Mouse (Mus musculus) subcutaneous adipose tissue, adult 2 months (tissue): ENCODE measurements around the gene Olfr734. TPM values are rescaled to one million over a fixed set of nuclear protein-coding genes. Genes with fewer than 3 reads are reported as not detected.

Experiments used
- polyA plus RNA-seq: library from polyadenylated mRNA; depleted of rRNA; stranded (reverse); fragments of >200 nt; gene quantifications from 2 replicates; pipeline ENCODE4 v1.2.3, GENCODE M21; 2012; ENCODE audit warnings: low replicate concordance; rRNA removed

The Olfr734 gene
- 0.11 TPM in 1 of 2 replicates, not detected in the other for polyA plus RNA-seq

DNA sequence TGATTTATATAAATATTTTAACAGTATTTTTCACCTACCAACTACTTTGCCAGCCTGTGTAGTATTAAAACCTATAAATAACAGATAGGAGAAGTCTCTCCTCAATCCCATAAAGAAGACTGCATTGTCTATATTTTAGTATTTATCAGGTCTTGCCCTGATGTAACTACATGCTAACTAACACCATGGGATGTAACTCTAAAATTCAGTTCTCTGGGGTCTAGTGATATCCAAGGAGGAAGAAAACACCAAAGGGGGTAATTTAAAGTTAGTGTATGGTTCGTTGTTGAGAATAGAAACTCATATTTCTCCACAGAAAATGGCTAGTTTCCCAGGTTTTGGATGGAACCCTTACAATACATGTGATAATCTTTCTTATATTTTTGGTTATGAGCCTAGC is at the start of gene Olfr734:
Olfr734 (minus strand) TSS at position 101 of the 400 bp plus-strand sequence.

DNA sequence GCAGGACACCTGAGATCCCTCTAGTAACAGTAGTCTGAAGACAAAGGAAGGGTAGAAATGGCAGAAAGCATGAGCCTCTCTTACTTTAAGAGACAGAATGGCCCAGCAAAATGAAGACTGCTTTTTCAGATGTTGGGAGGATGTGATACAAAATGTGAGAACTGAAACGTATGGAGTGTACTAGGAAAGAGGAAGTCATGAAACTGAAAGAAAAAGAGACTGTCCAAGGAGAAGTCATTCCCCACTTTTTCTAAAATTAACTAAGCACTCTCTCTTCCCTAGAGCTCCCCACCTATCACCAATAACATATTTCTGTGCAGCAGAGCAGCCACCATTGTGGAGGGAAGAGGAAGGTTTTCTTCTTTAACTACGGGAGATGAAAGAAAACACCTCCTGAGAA is 31.0 kb upstream of the Olfr734 start, which contains the start of gene Tlr11:
Tlr11 (plus strand) TSS at position 322 of the 400 bp plus-strand sequence.

DNA sequence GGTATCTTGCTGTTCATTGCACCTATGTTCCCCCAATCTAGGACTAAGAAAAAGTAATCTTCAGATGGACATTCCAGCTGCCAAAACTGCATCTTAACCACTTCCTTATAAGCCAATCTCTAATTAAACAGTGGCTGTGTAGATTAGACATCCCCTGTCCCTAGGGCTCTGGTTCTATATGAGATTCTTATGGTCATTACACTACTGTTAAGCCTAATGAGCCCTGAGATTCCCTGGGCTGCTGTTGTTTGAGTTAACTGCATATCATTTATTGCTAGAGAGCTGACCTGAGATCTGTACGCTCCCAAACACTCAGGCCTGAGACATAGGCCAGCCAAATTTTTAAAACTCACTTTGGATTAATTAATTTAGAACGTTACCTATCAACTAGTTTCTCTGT is 22.2 kb upstream of the Olfr734 start, which contains the start of gene Olfr735:
Olfr735 (minus strand) TSS at position 77 of the 400 bp plus-strand sequence.

DNA sequence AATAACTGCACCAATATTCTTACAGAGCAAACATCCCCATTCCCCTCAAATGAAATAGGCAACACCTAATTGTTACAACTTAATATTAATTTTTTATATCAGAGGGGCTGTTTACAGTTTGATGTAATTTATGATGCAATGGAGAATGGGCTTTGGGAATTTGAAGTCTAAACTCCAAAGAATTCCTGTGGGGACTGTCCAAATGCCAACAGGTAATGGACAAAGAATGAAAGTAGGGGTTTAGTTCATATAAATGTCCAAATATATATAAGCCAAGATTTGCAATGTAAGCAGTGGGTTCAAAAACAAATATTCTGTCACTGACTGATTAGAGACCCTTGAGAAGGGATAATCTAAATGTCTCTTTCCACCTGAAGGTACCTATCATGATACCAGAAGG is 25.1 kb downstream of the Olfr734 start, which contains the start of gene Olfr733:
Olfr733 (minus strand) TSS at position 101 of the 400 bp plus-strand sequence.

DNA sequence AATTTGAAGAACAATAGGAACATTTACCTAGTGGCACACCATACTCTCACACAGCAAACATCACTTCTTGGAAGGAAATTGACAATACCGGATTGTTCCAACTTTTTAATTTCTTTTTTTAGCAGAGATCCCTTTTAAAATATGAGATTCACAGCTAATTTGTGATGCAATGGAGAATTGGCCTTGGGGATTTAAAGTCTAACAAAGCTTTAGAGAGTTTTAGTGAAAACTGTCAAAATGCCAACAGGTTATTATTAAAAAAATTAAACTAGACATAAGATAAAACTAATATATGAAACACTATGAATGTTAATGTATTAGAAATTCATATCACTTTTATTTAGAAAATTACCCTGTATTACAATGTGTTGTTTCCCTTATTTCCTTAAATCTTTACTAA is 42.5 kb downstream of the Olfr734 start, which contains the start of gene Olfr732:
Olfr732 (minus strand) TSS at position 101 of the 400 bp plus-strand sequence.

Other genes with a start within 250 kb of the Olfr734 start
- gene Olfr726, start 235.8 kb downstream of the Olfr734 start, polyA plus RNA-seq = not detected in 2 replicates
- not detected in 2 replicates for gene Olfr727, start 203.6 kb downstream of the Olfr734 start, polyA plus RNA-seq
- gene Olfr728, start 184.1 kb downstream of the Olfr734 start, polyA plus RNA-seq = not detected in 2 replicates
- gene Olfr729, start 173.9 kb downstream of the Olfr734 start, polyA plus RNA-seq = not detected in 2 replicates
- 0.04 TPM in 1 of 2 replicates, not detected in the other for gene Olfr730, start 138.6 kb downstream of the Olfr734 start, polyA plus RNA-seq
- not detected in 2 replicates for gene Olfr731, start 84.9 kb downstream of the Olfr734 start, polyA plus RNA-seq
- 0.03 TPM in 1 of 2 replicates, not detected in the other for gene Olfr732, start 42.6 kb downstream of the Olfr734 start, polyA plus RNA-seq
- 0.20 and 0.50 TPM in 2 replicates for gene Olfr733, start 25.2 kb downstream of the Olfr734 start, polyA plus RNA-seq
- gene Olfr735, start 22.1 kb upstream of the Olfr734 start, polyA plus RNA-seq = 0.21 and 0.23 TPM in 2 replicates
- 0.76 and 0.91 TPM in 2 replicates for gene Tlr11, start 31.2 kb upstream of the Olfr734 start, polyA plus RNA-seq
- not detected in 2 replicates for gene Olfr736, start 54.4 kb upstream of the Olfr734 start, polyA plus RNA-seq
- not detected in 2 replicates for gene Olfr738, start 80.8 kb upstream of the Olfr734 start, polyA plus RNA-seq
- gene Olfr739, start 91.9 kb upstream of the Olfr734 start, polyA plus RNA-seq = not detected in 2 replicates
- gene Olfr740, start 118.8 kb upstream of the Olfr734 start, polyA plus RNA-seq = not detected in 2 replicates
- gene Olfr741, start 146.0 kb upstream of the Olfr734 start, polyA plus RNA-seq = not detected in 2 replicates
- gene Olfr742, start 176.8 kb upstream of the Olfr734 start, polyA plus RNA-seq = not detected in 2 replicates
- not detected in 2 replicates for gene Olfr743, start 195.1 kb upstream of the Olfr734 start, polyA plus RNA-seq